Mouse (Mus musculus) v-Abl transformed pro-B cells (cell line): ENCODE measurements around the gene Slc9a1.

Experiments
- in situ Hi-C, 2 experiments: fragments of 400-800 bp; cut with MboI; formaldehyde crosslinking; loops; one replicate each; pipeline ENCODE4 v1.15.1; 2025; ENCODE audit not compliant: unreplicated experiment in 2 of 2

Gene Slc9a1

DNA sequence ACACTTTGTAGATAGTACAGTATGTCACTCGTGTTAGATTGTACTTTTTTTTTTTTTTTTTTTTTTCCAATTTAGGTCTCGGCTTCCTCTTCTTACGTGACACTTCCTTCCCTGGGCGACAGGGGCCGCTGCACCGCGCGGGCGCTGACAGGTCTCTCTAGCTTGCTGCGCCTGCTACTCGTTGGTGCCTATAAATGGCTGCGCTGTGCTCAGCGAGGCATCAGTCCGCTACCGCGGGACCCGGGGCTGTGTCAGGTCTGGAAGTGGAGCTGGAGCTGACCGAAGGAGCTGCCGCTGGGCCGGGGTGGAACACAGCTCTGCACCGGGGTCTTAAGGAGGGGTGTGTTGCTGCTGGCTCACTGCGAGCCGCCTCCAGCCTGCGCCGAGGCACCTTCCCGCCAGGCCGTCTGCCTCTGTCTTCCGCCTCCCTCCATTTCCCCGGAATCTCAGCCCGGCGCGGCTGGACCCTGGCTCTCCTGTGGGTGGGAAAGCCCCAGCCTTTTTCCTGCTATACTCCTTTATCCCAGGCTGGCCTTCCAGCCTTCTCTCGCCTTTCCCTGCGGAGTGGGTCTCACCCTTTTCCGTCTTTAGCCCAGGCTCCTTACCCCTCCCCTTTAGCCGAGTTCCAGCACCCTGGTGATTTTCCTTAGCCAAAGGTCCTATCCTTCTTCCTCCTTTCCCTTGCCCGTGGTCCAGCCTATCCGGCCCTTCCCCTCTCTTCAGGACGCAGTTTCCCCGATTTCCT, at the start of gene Slc9a1:
Gene Slc9a1 (plus strand): TSS at position 154 of the 745 bp plus-strand sequence.
- in situ Hi-C loops: loop anchor here (5.0 kb wide), 1 partner anchor 43 kb away; no protein-coding TSS in a partner anchor

GRCm38 (mm10) chr4:133328129-133328528, 41.4 kb upstream of the Slc9a1 start:
- in situ Hi-C loops: no loop called here

- in situ Hi-C loops: no loop called here
Measured at GRCm38 (mm10) chr4:133330296-133330695, 39.2 kb upstream of the Slc9a1 start.

GRCm38 (mm10) chr4:133333306-133333705, 36.2 kb upstream of the Slc9a1 start:
- in situ Hi-C loops: no loop called here

DNA sequence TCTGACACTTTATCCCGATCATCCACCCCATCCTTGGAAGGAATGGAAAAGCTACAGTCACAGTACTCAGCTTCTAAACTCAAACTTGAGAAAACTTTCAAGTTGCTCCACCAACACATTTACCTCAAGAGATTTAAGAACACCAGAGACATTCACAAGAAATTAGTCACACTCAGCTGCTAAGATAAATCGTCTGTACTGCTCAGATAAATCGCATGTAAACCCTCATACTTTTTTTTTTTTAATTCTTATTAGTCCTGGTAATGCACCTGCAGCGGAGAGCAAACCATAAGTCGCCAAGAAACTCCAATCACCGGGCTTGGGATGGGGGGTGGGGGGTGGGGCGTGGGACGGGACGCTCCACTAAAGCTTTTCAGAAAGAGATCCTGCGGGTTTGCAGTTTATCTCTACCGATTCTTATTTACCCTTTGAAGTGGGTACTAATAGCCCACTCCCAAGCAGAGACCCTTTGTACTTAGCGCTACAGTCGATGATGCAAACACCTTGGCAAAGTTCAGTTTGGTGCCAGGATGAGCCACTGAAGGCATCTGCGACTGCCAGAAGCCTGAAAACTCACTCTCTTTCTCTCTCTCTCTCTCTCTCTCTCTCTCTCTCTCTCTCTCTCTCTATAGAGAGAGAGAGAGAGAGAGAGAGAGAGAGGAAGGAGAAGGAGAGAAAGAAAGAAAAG, 31.5 kb upstream of the Slc9a1 start:
- in situ Hi-C loops: no loop called here

GRCm38 (mm10) chr4:133338521-133339095, 30.9 kb upstream of the Slc9a1 start:
- in situ Hi-C loops: no loop called here

DNA sequence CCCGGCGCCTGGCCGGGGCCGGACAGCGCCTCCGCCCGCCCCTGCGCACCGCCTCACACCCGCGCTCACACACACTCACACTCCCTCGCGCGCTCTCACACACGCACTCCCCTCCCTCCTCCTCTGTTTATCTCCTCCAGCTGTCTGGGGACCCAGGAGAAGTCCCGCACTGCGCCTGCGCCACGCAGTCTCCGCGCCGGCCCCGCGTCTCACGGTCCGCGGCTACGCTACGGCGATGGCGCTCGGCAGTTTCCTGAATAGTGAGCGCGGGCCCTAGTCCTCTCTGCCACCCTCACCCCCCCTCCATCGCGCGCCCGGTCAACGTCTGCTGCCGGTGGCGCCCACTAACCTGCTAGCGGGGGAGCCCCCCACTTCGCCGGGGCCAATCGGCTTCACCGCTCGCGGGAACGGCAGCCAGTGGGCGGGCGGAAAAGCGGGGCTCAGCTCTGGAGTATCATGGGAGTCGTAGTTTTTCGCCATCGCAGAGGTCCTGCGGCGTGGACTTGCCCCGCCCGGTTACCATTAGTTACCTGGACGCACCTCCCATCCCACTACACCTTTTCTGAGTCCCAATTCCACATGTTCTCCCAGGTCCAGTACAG, 30.3 kb upstream of the Slc9a1 start:
- in situ Hi-C loops: no loop called here

GRCm38 (mm10) chr4:133340217-133340616, 29.3 kb upstream of the Slc9a1 start:
- in situ Hi-C loops: no loop called here

DNA sequence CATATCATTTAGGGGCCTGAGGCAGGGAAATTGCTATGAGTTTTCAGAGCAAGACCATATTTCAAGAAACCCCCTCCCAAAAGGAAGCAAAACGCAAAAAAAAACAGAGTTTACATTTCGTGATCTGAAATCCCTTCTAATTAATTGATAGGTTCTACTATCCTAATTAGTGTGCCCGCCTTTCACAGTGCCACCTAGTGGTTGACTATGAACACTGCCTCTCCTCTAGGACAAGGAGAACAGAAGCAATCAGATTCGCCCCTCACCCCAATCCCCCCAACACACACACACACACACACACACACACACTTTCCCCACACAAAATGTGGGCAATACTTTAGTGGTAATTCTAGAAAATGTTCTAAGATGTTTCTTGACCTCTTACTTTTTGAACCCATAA, 25.4 kb upstream of the Slc9a1 start:
- in situ Hi-C loops: no loop called here

DNA sequence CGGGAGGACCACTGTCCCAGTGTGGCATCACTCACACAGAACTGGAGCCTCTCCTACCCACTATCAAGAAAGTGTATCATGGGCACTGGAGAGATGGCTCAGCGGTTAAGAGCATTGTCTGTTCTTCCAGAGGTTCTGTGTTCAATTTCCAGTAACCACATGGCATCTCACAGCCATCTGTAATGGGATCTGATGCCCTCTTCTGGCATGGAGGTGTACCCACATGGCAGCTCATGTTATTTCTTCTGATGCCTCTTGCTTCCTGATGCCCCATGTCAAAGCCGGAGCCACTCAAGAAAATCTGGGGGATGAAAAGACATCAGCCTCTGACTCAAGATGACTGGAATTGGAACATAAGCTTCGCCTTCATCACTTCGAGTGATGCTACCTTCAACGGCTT, 23.8 kb upstream of the Slc9a1 start:
- in situ Hi-C loops: loop anchor here (5.0 kb wide), 2 partner anchors 38 to 77 kb away; no protein-coding TSS in a partner anchor

DNA sequence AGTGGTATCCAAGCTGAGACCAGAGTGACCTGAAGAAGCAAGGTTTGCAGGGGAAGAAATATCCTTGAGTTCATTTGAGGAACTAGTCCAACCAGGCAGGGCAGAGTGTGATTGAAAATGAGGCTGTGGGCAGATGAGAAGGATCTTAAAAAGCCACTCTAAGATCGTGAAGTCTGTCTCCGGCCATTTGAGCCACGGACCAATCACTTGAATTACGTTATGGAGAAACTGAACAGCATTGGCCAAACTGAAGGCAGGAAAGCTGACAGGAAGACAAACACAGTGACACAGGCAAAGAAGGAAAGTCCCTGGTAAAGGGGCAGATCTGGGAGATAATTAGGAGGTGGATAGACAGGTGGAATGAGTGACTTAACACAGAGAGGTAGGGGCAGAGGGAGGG, 22.9 kb upstream of the Slc9a1 start:
- in situ Hi-C loops: loop anchor here (5.0 kb wide), 2 partner anchors 39 to 76 kb away; no protein-coding TSS in a partner anchor

- in situ Hi-C loops: loop anchor here (5.0 kb wide), 2 partner anchors 40 to 75 kb away; no protein-coding TSS in a partner anchor
Measured at GRCm38 (mm10) chr4:133347624-133348023, 21.9 kb upstream of the Slc9a1 start.

GRCm38 (mm10) chr4:133348051-133348775, 21.3 kb upstream of the Slc9a1 start:
- in situ Hi-C loops: loop anchor here (5.0 kb wide), 2 partner anchors 41 to 74 kb away; no protein-coding TSS in a partner anchor

DNA sequence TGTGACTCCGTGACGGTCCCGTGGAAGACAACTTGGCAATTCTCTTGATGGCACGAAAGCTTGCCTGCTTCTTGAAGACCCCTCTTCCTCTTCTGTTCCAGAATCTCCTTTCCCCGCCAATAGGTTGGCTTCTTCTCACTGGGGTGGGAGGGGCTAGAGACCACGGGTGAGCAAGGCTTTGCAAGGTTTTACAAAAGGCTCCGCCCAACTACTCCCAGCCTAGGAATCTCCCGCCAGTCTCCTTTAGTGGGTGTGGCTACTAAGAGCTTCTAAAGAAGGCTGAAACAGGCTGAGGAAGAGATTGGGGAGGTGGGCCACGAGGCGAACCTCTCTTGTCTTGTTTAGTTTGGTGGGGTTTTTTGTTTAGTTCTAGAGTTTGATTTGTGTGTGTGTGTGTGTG, 16.7 kb upstream of the Slc9a1 start:
- in situ Hi-C loops: no loop called here

DNA sequence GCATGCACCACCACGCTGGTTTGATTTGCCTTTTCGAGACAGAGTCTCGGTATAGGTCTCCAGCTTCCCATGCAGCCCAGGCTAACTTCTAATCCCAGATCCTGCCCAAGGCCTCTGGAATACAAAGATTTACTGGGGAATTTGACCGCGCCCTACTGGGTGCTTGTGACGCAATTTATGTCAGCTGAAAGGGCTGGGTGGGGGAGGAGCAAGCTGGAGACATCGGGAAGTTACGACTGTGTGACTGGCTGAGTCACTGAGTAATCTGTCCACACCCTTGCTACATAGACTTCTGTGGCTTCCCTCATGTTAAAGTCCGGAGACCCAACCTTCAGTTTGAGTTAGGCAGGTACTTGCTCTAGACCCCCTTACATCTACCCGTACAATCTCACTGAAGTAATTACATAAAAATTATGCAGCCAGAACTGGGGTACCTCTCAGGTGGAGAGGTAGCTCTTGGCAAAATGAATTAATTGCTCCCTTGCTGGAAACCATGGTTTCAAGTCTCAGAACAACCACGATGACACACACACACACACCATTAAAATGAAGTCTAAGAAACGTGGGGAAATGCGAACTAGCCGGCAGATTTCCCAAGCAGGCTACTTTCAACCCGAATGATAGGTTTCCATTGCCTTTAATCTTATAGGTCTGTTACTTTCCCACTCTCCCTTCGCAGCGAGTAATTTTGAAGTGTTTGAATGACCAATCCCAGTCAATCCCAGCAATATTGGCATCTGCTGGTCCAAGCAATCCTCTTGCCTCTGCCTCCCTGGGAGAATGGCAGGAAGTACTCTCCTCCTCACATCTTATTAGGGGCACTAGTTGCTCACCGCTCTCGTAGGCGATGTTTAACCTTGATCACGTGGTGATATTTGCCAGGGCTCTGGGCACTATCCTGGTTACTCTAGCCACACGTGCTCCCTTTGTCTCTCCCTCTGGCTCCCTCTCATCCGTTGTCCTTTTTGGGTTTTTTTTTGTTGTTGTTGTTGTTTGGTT, 15.8 kb upstream of the Slc9a1 start, which contains the start of gene Wdtc1:
Gene Wdtc1 (minus strand): TSS at position 115 of the 999 bp plus-strand sequence.
- in situ Hi-C loops: no loop called here

GRCm38 (mm10) chr4:133354641-133355040, 14.9 kb upstream of the Slc9a1 start:
- in situ Hi-C loops: no loop called here

DNA sequence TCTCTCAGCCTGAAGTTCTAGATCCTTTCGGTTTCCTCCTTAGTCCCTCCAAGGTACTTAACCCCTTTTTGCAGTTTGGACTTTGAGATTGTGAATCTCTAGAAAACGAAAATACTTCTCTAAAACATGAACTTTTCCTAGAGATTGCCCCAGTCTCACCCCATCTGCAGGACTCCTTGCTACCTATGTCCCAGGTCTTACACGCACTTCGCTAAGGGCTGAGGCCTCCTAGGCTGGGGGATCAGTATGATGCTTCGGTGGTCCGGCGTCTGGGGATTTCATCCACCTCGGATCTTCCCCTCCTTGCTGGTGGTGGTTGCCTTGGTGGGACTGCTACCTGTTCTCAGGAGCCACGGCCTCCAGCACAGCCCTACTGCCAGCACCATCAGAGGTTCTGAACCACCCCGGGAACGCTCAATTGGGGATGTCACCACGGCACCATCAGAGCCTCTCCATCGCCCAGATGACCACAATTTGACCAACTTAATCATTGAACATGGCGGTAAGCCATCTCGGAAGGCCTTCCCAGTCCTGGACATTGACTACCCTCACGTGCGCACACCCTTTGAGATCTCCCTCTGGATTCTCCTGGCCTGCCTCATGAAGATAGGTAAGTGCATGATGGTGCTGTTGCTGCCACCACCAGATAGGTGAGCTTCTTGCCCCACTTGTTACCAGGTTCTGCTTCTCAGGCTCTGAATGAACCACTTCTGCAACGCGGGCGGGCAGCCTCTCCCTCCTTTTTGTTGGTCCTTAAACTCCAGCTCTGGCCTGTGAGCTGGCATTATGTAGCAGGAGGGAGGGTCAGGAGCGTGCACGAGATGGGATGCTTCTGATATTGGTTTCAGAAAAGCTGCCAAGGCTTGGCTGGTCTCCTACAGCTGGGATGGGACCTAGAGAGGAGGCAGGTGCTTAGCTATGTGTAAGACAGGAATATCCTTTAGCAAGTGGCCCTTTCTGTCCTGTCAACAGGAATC, 1.1 kb downstream of the Slc9a1 start:
- in situ Hi-C loops: loop anchor here (5.0 kb wide), 1 partner anchor 42 kb away; no protein-coding TSS in a partner anchor
